Mouse (Mus musculus): ENCODE results near the gene Cabin1.

Gene Cabin1

DNA sequence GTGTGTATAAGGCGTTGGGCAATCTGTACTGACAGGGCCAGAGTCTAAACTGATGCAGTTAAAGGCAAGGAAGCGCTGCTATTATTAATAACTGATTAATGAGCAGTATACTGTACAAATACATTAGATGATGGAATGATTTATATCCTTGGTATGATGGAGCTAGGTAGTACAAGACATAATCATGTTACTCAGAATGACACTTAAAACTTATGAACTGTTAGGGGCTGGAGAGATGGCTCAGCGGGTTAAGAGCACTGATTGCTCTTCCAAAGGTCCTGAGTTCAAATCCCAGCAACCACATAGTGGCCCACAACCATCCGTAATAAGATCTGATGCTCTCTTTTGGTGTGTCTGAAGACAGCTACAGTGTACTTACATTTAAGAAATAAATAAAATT, 156.9 kb downstream of the Cabin1 start:
- in situ Hi-C loops (cut with MboI; ENCODE audit: unreplicated experiment in 2 of 2), result no loop called here

- in situ Hi-C loops (cut with MboI; ENCODE audit: unreplicated experiment in 2 of 2), result no loop called here
These were observed 158.8 kb downstream of the Cabin1 start for GRCm38 (mm10) chr10:75605162-75605846.

- in situ Hi-C loops (cut with MboI; ENCODE audit: unreplicated experiment in 2 of 2), result no loop called here
These were observed 163.9 kb downstream of the Cabin1 start for GRCm38 (mm10) chr10:75600189-75600730.
